Mouse (Mus musculus): ENCODE measurements at regions not wholly inside any gene's neighbourhood (a gene's known extent, or its start where the extent isn't known, plus 50 kb on each side); places are given as distances from the start of the nearest gene placed in this dataset.

DNA sequence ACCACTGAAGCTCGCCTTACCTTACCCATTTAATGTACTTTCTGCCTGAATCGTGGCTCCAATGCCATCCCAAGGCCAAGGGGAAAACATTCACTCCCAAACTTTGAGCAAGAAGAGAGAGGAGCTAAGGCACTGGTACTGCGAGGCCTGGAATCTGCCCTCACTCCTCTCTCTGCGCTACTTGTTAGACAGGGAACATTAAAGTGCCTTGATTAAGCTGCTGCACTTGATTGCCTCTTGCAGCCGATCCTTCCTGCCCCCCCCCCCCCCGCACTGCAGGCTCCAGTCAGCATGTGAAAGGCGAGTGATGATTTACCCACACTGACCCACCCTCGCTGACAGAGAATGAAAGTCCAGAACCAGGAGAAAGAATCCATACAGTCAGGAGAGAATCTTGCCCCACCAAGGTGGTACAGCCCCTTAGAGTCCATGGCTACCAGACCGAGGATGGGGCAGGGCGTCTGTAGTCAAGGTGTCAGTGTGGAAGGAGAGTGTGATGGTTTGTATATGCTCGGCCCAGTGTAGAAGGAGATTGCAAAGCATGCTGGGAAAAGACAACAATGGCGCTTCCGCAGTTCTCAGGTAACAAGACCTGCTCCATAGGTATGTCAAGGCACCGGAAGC lies 115.6 kb upstream of the Nsun2 start:
- no peak for TF ChIP-seq POLR2A (IDR thresholded peaks at IDR 0.05; ENCODE audit: extremely low read depth, insufficient read depth, low read length)
- TF ChIP-seq CTCF (IDR thresholded peaks at IDR 0.05; ENCODE audit: extremely low read depth, insufficient read depth, low read length) = no peak
